Mouse (Mus musculus): ENCODE measurements at regions not wholly inside any gene's neighbourhood (a gene's known extent, or its start where the extent isn't known, plus 50 kb on each side); places are given as distances from the start of the nearest gene placed in this dataset.

- Histone ChIP-seq H3K4me2 (replicated peaks; ENCODE audit: low read depth, low read length) (no peak overlapping the region), H3K9ac (replicated peaks; ENCODE audit: low read depth, low read length) (no peak overlapping the region), H3K36me3 (ENCODE audit: control insufficient read depth, insufficient read depth, low read length) (no peaks in the 10 kb centered on the region), H3K4me3 (ENCODE audit: low read depth, low read length) (no peak overlapping the region), H3K27ac (ENCODE audit: low read length) (no peak overlapping the region), H3K4me1 (ENCODE audit: control insufficient read depth, insufficient read depth, low read length) (no peaks in the 10 kb centered on the region), H3K27me3 (ENCODE audit: control insufficient read depth, insufficient read depth, low read length) (no peaks in the 10 kb centered on the region), H3K9me3 (ENCODE audit: control insufficient read depth, low read depth, low read length) (no peaks in the 10 kb centered on the region)
- 0 out of 2 replicates have a peak, but pooled peaks have one; percentile 53 for ATAC-seq (ENCODE audit: insufficient number of reproducible peaks, insufficient read depth, low FRiP score, low read depth)
- 85% methylated on average over 2 of the region's 2 CpGs for WGBS
Measured at GRCm38 (mm10) chr14:91262562-91262961, 2627.9 kb downstream of the Pcdh9 start.

- Histone ChIP-seq H3K36me3 (ENCODE audit: control insufficient read depth, insufficient read depth, low read length) (no peaks in the 10 kb centered on the region), H3K9me3 (ENCODE audit: control insufficient read depth, low read depth, low read length) (0 out of 2 replicates have a peak, but pooled peaks cover 3% of the 10 kb centered on the region), H3K4me1 (ENCODE audit: control insufficient read depth, insufficient read depth, low read length) (no peaks in the 10 kb centered on the region), H3K4me2 (replicated peaks; ENCODE audit: low read depth, low read length) (no peak overlapping the region), H3K27me3 (ENCODE audit: control insufficient read depth, insufficient read depth, low read length) (no peaks in the 10 kb centered on the region), H3K9ac (replicated peaks; ENCODE audit: low read depth, low read length) (no peak overlapping the region), H3K27ac (ENCODE audit: low read length) (no peak overlapping the region), H3K4me3 (ENCODE audit: low read depth, low read length) (no peak overlapping the region)
- ATAC-seq (ENCODE audit: insufficient number of reproducible peaks, insufficient read depth, low FRiP score, low read depth), result no peak
Measured at GRCm38 (mm10) chr14:91230855-91231254, 2659.6 kb downstream of the Pcdh9 start.

Data from stomach, embryonic 14.5 days (tissue).